Mouse (Mus musculus): Measurements from ENCODE around the gene Oprm1. TPM values are rescaled to one million over a fixed set of nuclear protein-coding genes. Genes with fewer than 3 reads are reported as not detected.
A peak's percentile ranks its signal among the peaks of the same experiment; 100 is the strongest.

The Oprm1 gene
- polyA plus RNA-seq, 1 experiment from 2014 or later = not detected

GRCm38 (mm10) chr10:7020551-7020950, 262.2 kb downstream of the Oprm1 start:
- H3K36me3 ChIP-seq (ENCODE audit: control insufficient read depth, insufficient read depth, low read length) = no peaks in the 10 kb centered on the region
- no peaks in the 10 kb centered on the region for H3K9me3 ChIP-seq (ENCODE audit: control insufficient read depth, low read length)
- no peaks in the 10 kb centered on the region for H3K27me3 ChIP-seq (ENCODE audit: control insufficient read depth, insufficient read depth, low read length)
- no peak overlapping the region for H3K9ac ChIP-seq (ENCODE audit: low read length)
- H3K4me2 ChIP-seq (ENCODE audit: low read length) = no peak overlapping the region
- no peak overlapping the region for H3K27ac ChIP-seq (replicated peaks in 1 of 2; ENCODE audit: control insufficient read depth in 1 of 2, insufficient read depth in 1 of 2, low read depth in 2 of 2, low read length in 2 of 2)
- no peak overlapping the region for H3K4me3 ChIP-seq (ENCODE audit: control insufficient read depth in 1 of 2, insufficient read depth in 1 of 2, low read depth in 1 of 2, low read length in 2 of 2)
- 81% methylated on average over 9 of the region's 9 CpGs for WGBS
- ATAC-seq (ENCODE audit: insufficient number of reproducible peaks, insufficient read depth, low FRiP score, low read depth) = no peak
- no peaks in the 10 kb centered on the region for H3K4me1 ChIP-seq (ENCODE audit: control insufficient read depth in 2 of 2, insufficient read depth in 2 of 2, low read length in 2 of 2)

- H3K4me3 ChIP-seq (ENCODE audit: control insufficient read depth in 1 of 2, insufficient read depth in 1 of 2, low read depth in 1 of 2, low read length in 2 of 2) = no peak overlapping the region
- no peak for ATAC-seq (ENCODE audit: insufficient number of reproducible peaks, insufficient read depth, low FRiP score, low read depth)
- no peak overlapping the region for H3K9ac ChIP-seq (ENCODE audit: low read length)
- no peaks in the 10 kb centered on the region for H3K36me3 ChIP-seq (ENCODE audit: control insufficient read depth, insufficient read depth, low read length)
- no peaks in the 10 kb centered on the region for H3K27me3 ChIP-seq (ENCODE audit: control insufficient read depth, insufficient read depth, low read length)
- no peaks in the 10 kb centered on the region for H3K4me1 ChIP-seq (ENCODE audit: control insufficient read depth in 2 of 2, insufficient read depth in 2 of 2, low read length in 2 of 2)
- H3K4me2 ChIP-seq (ENCODE audit: low read length) = no peak overlapping the region
- no peaks in the 10 kb centered on the region for H3K9me3 ChIP-seq (ENCODE audit: control insufficient read depth, low read length)
- H3K27ac ChIP-seq (replicated peaks in 1 of 2; ENCODE audit: control insufficient read depth in 1 of 2, insufficient read depth in 1 of 2, low read depth in 2 of 2, low read length in 2 of 2) = no peak overlapping the region
- WGBS = 59% methylated on average over 1 of the region's 1 CpGs
These were observed 266.7 kb downstream of the Oprm1 start for GRCm38 (mm10) chr10:7025028-7025427.

- no peak for ATAC-seq (ENCODE audit: insufficient number of reproducible peaks, insufficient read depth, low FRiP score, low read depth)
- no peak overlapping the region for H3K4me3 ChIP-seq (ENCODE audit: control insufficient read depth in 1 of 2, insufficient read depth in 1 of 2, low read depth in 1 of 2, low read length in 2 of 2)
- no peaks in the 10 kb centered on the region for H3K9me3 ChIP-seq (ENCODE audit: control insufficient read depth, low read length)
- no peaks in the 10 kb centered on the region for H3K27me3 ChIP-seq (ENCODE audit: control insufficient read depth, insufficient read depth, low read length)
- 86% methylated on average over 2 of the region's 2 CpGs for WGBS
- no peaks in the 10 kb centered on the region for H3K36me3 ChIP-seq (ENCODE audit: control insufficient read depth, insufficient read depth, low read length)
- H3K4me2 ChIP-seq (ENCODE audit: low read length) = no peak overlapping the region
- peaks cover 0 to 2% of the 10 kb centered on the region in 2 experiments; a peak in 1 of 4 replicates for H3K4me1 ChIP-seq (ENCODE audit: control insufficient read depth in 2 of 2, insufficient read depth in 2 of 2, low read length in 2 of 2)
- H3K9ac ChIP-seq (ENCODE audit: low read length) = no peak overlapping the region
- H3K27ac ChIP-seq (replicated peaks in 1 of 2; ENCODE audit: control insufficient read depth in 1 of 2, insufficient read depth in 1 of 2, low read depth in 2 of 2, low read length in 2 of 2) = no peak overlapping the region
These were observed 275.2 kb downstream of the Oprm1 start for GRCm38 (mm10) chr10:7033459-7033858.

- Histone ChIP-seq H3K4me3 (ENCODE audit: control insufficient read depth in 1 of 2, insufficient read depth in 1 of 2, low read depth in 1 of 2, low read length in 2 of 2) (no peak overlapping the region), H3K9me3 (ENCODE audit: control insufficient read depth, low read length) (no peaks in the 10 kb centered on the region), H3K4me2 (ENCODE audit: low read length) (no peak overlapping the region), H3K27me3 (ENCODE audit: control insufficient read depth, insufficient read depth, low read length) (no peaks in the 10 kb centered on the region), H3K4me1 (ENCODE audit: control insufficient read depth in 2 of 2, insufficient read depth in 2 of 2, low read length in 2 of 2) (peaks cover 0 to 2% of the 10 kb centered on the region in 2 experiments; a peak in 1 of 4 replicates), H3K36me3 (ENCODE audit: control insufficient read depth, insufficient read depth, low read length) (no peaks in the 10 kb centered on the region), H3K27ac (replicated peaks in 1 of 2; ENCODE audit: control insufficient read depth in 1 of 2, insufficient read depth in 1 of 2, low read depth in 2 of 2, low read length in 2 of 2) (no peak overlapping the region), H3K9ac (ENCODE audit: low read length) (no peak overlapping the region)
- WGBS = 73% methylated on average over 12 of the region's 12 CpGs
- no peak for ATAC-seq (ENCODE audit: insufficient number of reproducible peaks, insufficient read depth, low FRiP score, low read depth)
These were observed 277.2 kb downstream of the Oprm1 start for GRCm38 (mm10) chr10:7035547-7035946.

- H3K4me3 ChIP-seq (ENCODE audit: control insufficient read depth in 1 of 2, insufficient read depth in 1 of 2, low read depth in 1 of 2, low read length in 2 of 2) = no peak overlapping the region
- peaks cover 0 to 2% of the 10 kb centered on the region in 2 experiments; a peak in 1 of 4 replicates for H3K4me1 ChIP-seq (ENCODE audit: control insufficient read depth in 2 of 2, insufficient read depth in 2 of 2, low read length in 2 of 2)
- H3K27me3 ChIP-seq (ENCODE audit: control insufficient read depth, insufficient read depth, low read length) = no peaks in the 10 kb centered on the region
- no peaks in the 10 kb centered on the region for H3K9me3 ChIP-seq (ENCODE audit: control insufficient read depth, low read length)
- no peak for ATAC-seq (ENCODE audit: insufficient number of reproducible peaks, insufficient read depth, low FRiP score, low read depth)
- H3K9ac ChIP-seq (ENCODE audit: low read length) = no peak overlapping the region
- no peaks in the 10 kb centered on the region for H3K36me3 ChIP-seq (ENCODE audit: control insufficient read depth, insufficient read depth, low read length)
- H3K27ac ChIP-seq (replicated peaks in 1 of 2; ENCODE audit: control insufficient read depth in 1 of 2, insufficient read depth in 1 of 2, low read depth in 2 of 2, low read length in 2 of 2) = no peak overlapping the region
- WGBS = 87% methylated on average over 5 of the region's 5 CpGs
- H3K4me2 ChIP-seq (ENCODE audit: low read length) = no peak overlapping the region
These were observed 278.9 kb downstream of the Oprm1 start for GRCm38 (mm10) chr10:7037194-7037593.

GRCm38 (mm10) chr10:7041032-7041431, 282.7 kb downstream of the Oprm1 start:
- Histone ChIP-seq H3K27me3 (ENCODE audit: control insufficient read depth, insufficient read depth, low read length) (no peaks in the 10 kb centered on the region), H3K4me2 (ENCODE audit: low read length) (no peak overlapping the region), H3K27ac (replicated peaks in 1 of 2; ENCODE audit: control insufficient read depth in 1 of 2, insufficient read depth in 1 of 2, low read depth in 2 of 2, low read length in 2 of 2) (no peak overlapping the region), H3K36me3 (ENCODE audit: control insufficient read depth, insufficient read depth, low read length) (no peaks in the 10 kb centered on the region), H3K4me3 (ENCODE audit: control insufficient read depth in 1 of 2, insufficient read depth in 1 of 2, low read depth in 1 of 2, low read length in 2 of 2) (no peak overlapping the region), H3K9me3 (ENCODE audit: control insufficient read depth, low read length) (no peaks in the 10 kb centered on the region), H3K9ac (ENCODE audit: low read length) (no peak overlapping the region), H3K4me1 (ENCODE audit: control insufficient read depth in 2 of 2, insufficient read depth in 2 of 2, low read length in 2 of 2) (no peaks in the 10 kb centered on the region)
- no peak for ATAC-seq (ENCODE audit: insufficient number of reproducible peaks, insufficient read depth, low FRiP score, low read depth)

- Histone ChIP-seq H3K4me1 (ENCODE audit: control insufficient read depth in 2 of 2, insufficient read depth in 2 of 2, low read length in 2 of 2) (peaks cover 0 to 3% of the 10 kb centered on the region in 2 experiments; a peak in 2 of 4 replicates), H3K4me3 (ENCODE audit: control insufficient read depth in 1 of 2, insufficient read depth in 1 of 2, low read depth in 1 of 2, low read length in 2 of 2) (no peak overlapping the region), H3K4me2 (ENCODE audit: low read length) (no peak overlapping the region), H3K27ac (replicated peaks in 1 of 2; ENCODE audit: control insufficient read depth in 1 of 2, insufficient read depth in 1 of 2, low read depth in 2 of 2, low read length in 2 of 2) (no peak overlapping the region), H3K9ac (ENCODE audit: low read length) (no peak overlapping the region), H3K9me3 (ENCODE audit: control insufficient read depth, low read length) (no peaks in the 10 kb centered on the region), H3K36me3 (ENCODE audit: control insufficient read depth, insufficient read depth, low read length) (no peaks in the 10 kb centered on the region), H3K27me3 (ENCODE audit: control insufficient read depth, insufficient read depth, low read length) (no peaks in the 10 kb centered on the region)
- WGBS = 78% methylated on average over 5 of the region's 5 CpGs
- no peak for ATAC-seq (ENCODE audit: insufficient number of reproducible peaks, insufficient read depth, low FRiP score, low read depth)
These were observed 285.6 kb downstream of the Oprm1 start for GRCm38 (mm10) chr10:7043896-7044295.

- Histone ChIP-seq H3K27ac (replicated peaks in 1 of 2; ENCODE audit: control insufficient read depth in 1 of 2, insufficient read depth in 1 of 2, low read depth in 2 of 2, low read length in 2 of 2) (no peak overlapping the region), H3K9me3 (ENCODE audit: control insufficient read depth, low read length) (no peaks in the 10 kb centered on the region), H3K4me1 (ENCODE audit: control insufficient read depth in 2 of 2, insufficient read depth in 2 of 2, low read length in 2 of 2) (peaks cover 0 to 3% of the 10 kb centered on the region in 2 experiments; a peak in 2 of 4 replicates), H3K4me2 (ENCODE audit: low read length) (peak overlapping the region; percentile 31; the same call in 1 of the 2 replicates), H3K4me3 (ENCODE audit: control insufficient read depth in 1 of 2, insufficient read depth in 1 of 2, low read depth in 1 of 2, low read length in 2 of 2) (no peak overlapping the region), H3K9ac (ENCODE audit: low read length) (no peak overlapping the region), H3K36me3 (ENCODE audit: control insufficient read depth, insufficient read depth, low read length) (no peaks in the 10 kb centered on the region), H3K27me3 (ENCODE audit: control insufficient read depth, insufficient read depth, low read length) (no peaks in the 10 kb centered on the region)
- 38% methylated on average over 10 of the region's 10 CpGs for WGBS
- ATAC-seq (ENCODE audit: insufficient number of reproducible peaks, insufficient read depth, low FRiP score, low read depth) = no peak
These were observed 289.1 kb downstream of the Oprm1 start for GRCm38 (mm10) chr10:7047288-7047918.

Measured in heart, embryonic 14.5 days (tissue).